Mouse (Mus musculus) erythroblast, embryonic 14.5 days (primary cell): ENCODE results near the gene Rtel1. TPM values are rescaled to one million over a fixed set of nuclear protein-coding genes. Genes with fewer than 3 reads are reported as not detected.
"Not testable (repeated sequence)": the region's sequence is repeated elsewhere in the genome, so short reads cannot be mapped to it uniquely, and the experiment has no call there.

Source experiments
- H3K27me3 ChIP-seq: 2 replicates; pipeline ENCODE4 v1.6.1; 2012; ENCODE audit warnings: inconsistent platforms; ENCODE audit not compliant: control insufficient read depth
- H3K36me3 ChIP-seq: 2 replicates; pipeline ENCODE4 v1.6.1; 2012; ENCODE audit warnings: mild to moderate bottlenecking, inconsistent platforms; ENCODE audit not compliant: control insufficient read depth
- H3K4me1 ChIP-seq: 2 replicates; pipeline ENCODE4 v1.6.1; 2012; ENCODE audit warnings: inconsistent platforms; ENCODE audit not compliant: control insufficient read depth
- H3K4me3 ChIP-seq: replicated peaks from 2 replicates; pipeline ENCODE3; 2012; ENCODE audit warnings: moderate library complexity, mild to moderate bottlenecking, inconsistent platforms
- H3K9me3 ChIP-seq: 2 replicates; pipeline ENCODE4 v1.6.1; 2012; ENCODE audit warnings: low read length, inconsistent platforms, mixed read lengths; ENCODE audit not compliant: control insufficient read depth
- GATA1 ChIP-seq: IDR thresholded peaks from 2 replicates; pipeline ENCODE4 v1.6.1; 2012; ENCODE audit warnings: low read length, inconsistent platforms, mixed read lengths
- TAL1 ChIP-seq: IDR thresholded peaks from 3 replicates; pipeline ENCODE4 v1.6.1; 2012; ENCODE audit warnings: low read length, inconsistent platforms, mixed read lengths
- polyA plus RNA-seq: library from polyadenylated mRNA; stranded (reverse); fragments of >175 nt; gene quantifications from 2 replicates; pipeline ENCODE4 v1.2.3, GENCODE M21; 2012

The Rtel1 gene
- polyA plus RNA-seq: 0.91 and 1.8 TPM in 2 replicates

- peaks cover under 1% of the 10 kb centered on the region; the same call in 1 of the 2 replicates for H3K9me3 ChIP-seq
- peaks cover 44% of the 10 kb centered on the region for H3K27me3 ChIP-seq
- peaks cover 18% of the 10 kb centered on the region for H3K4me1 ChIP-seq
- H3K36me3 ChIP-seq: peaks cover 33% of the 10 kb centered on the region
- TF ChIP-seq TAL1: no peak
- no peak for TF ChIP-seq GATA1
- H3K4me3 ChIP-seq: peak within 1 kb of the TSS; percentile 90
These were observed at the start of gene Rtel1 for GRCm38 (mm10) chr2:181319248-181320102. Gene Rtel1, plus strand, starts transcription at chr2:181319739.

GRCm38 (mm10) chr2:181272092-181272491 lies 47.4 kb upstream of the Rtel1 start:
- Histone ChIP-seq H3K9me3 (no peaks in the 10 kb centered on the region), H3K36me3 (peaks cover 93% of the 10 kb centered on the region), H3K4me3 (no peak overlapping the region), H3K4me1 (0 out of 2 replicates have a peak, but pooled peaks cover 2% of the 10 kb centered on the region), H3K27me3 (no peaks in the 10 kb centered on the region)
- TF ChIP-seq GATA1 (no peak), TAL1 (no peak)

GRCm38 (mm10) chr2:181273829-181274228 lies 45.7 kb upstream of the Rtel1 start:
- Histone ChIP-seq H3K4me3 (no peak overlapping the region), H3K36me3 (peaks cover 94% of the 10 kb centered on the region), H3K27me3 (no peaks in the 10 kb centered on the region), H3K9me3 (no peaks in the 10 kb centered on the region), H3K4me1 (peaks cover 4% of the 10 kb centered on the region)
- TF ChIP-seq TAL1: no peak
- no peak for TF ChIP-seq GATA1

- Histone ChIP-seq H3K27me3 (no peaks in the 10 kb centered on the region), H3K4me3 (no peak overlapping the region), H3K9me3 (no peaks in the 10 kb centered on the region), H3K36me3 (peaks cover 94% of the 10 kb centered on the region), H3K4me1 (peaks cover 7% of the 10 kb centered on the region)
- TF ChIP-seq TAL1 (no peak), GATA1 (no peak)
These were observed 44.9 kb upstream of the Rtel1 start for GRCm38 (mm10) chr2:181274639-181275038.

GRCm38 (mm10) chr2:181276766-181277165 lies 42.8 kb upstream of the Rtel1 start:
- Histone ChIP-seq H3K4me3 (no peak overlapping the region), H3K4me1 (peaks cover 8% of the 10 kb centered on the region), H3K9me3 (no peaks in the 10 kb centered on the region), H3K27me3 (no peaks in the 10 kb centered on the region), H3K36me3 (peaks cover 92% of the 10 kb centered on the region)
- TF ChIP-seq GATA1 (no peak), TAL1 (no peak)

- Histone ChIP-seq H3K9me3 (no peaks in the 10 kb centered on the region), H3K4me3 (no peak overlapping the region), H3K4me1 (peaks cover 18% of the 10 kb centered on the region), H3K27me3 (no peaks in the 10 kb centered on the region), H3K36me3 (peaks cover 94% of the 10 kb centered on the region)
- TF ChIP-seq TAL1 (no peak), GATA1 (no peak)
These were observed 41.7 kb upstream of the Rtel1 start for GRCm38 (mm10) chr2:181277866-181278265.

- Histone ChIP-seq H3K9me3 (no peaks in the 10 kb centered on the region), H3K4me1 (peaks cover 29% of the 10 kb centered on the region), H3K4me3 (no peak overlapping the region), H3K27me3 (no peaks in the 10 kb centered on the region), H3K36me3 (peaks cover 93% of the 10 kb centered on the region)
- TF ChIP-seq TAL1: no peak
- no peak for TF ChIP-seq GATA1
These were observed 39.6 kb upstream of the Rtel1 start for GRCm38 (mm10) chr2:181279968-181280367.

- Histone ChIP-seq H3K27me3 (no peaks in the 10 kb centered on the region), H3K36me3 (peaks cover 57% of the 10 kb centered on the region), H3K9me3 (no peaks in the 10 kb centered on the region), H3K4me1 (peaks cover 48% of the 10 kb centered on the region), H3K4me3 (peak overlapping the region; percentile 72)
- TF ChIP-seq TAL1: no peak
These were observed 32.8 kb upstream of the Rtel1 start for GRCm38 (mm10) chr2:181286629-181287337.

GRCm38 (mm10) chr2:181287338-181287957 lies 32.1 kb upstream of the Rtel1 start:
- Histone ChIP-seq H3K27me3 (no peaks in the 10 kb centered on the region), H3K4me1 (peaks cover 42% of the 10 kb centered on the region), H3K36me3 (peaks cover 50% of the 10 kb centered on the region), H3K9me3 (no peaks in the 10 kb centered on the region), H3K4me3 (peak overlapping the region; percentile 72)
- TF ChIP-seq TAL1: no peak
- TF ChIP-seq GATA1: no peak

- H3K27me3 ChIP-seq, H3K9me3 ChIP-seq: not testable (repeated sequence)
- Histone ChIP-seq H3K4me1 (peaks cover 37% of the 10 kb centered on the region), H3K4me3 (peak within 1 kb of the TSS; percentile 72), H3K36me3 (peaks cover 45% of the 10 kb centered on the region)
These were observed 31.6 kb upstream of the Rtel1 start, which contains the start of gene Gmeb2 for GRCm38 (mm10) chr2:181287958-181288350. Gene Gmeb2, minus strand, starts transcription at chr2:181288035.
